Mouse (Mus musculus): ENCODE measurements around the gene Gm47996.

DNA sequence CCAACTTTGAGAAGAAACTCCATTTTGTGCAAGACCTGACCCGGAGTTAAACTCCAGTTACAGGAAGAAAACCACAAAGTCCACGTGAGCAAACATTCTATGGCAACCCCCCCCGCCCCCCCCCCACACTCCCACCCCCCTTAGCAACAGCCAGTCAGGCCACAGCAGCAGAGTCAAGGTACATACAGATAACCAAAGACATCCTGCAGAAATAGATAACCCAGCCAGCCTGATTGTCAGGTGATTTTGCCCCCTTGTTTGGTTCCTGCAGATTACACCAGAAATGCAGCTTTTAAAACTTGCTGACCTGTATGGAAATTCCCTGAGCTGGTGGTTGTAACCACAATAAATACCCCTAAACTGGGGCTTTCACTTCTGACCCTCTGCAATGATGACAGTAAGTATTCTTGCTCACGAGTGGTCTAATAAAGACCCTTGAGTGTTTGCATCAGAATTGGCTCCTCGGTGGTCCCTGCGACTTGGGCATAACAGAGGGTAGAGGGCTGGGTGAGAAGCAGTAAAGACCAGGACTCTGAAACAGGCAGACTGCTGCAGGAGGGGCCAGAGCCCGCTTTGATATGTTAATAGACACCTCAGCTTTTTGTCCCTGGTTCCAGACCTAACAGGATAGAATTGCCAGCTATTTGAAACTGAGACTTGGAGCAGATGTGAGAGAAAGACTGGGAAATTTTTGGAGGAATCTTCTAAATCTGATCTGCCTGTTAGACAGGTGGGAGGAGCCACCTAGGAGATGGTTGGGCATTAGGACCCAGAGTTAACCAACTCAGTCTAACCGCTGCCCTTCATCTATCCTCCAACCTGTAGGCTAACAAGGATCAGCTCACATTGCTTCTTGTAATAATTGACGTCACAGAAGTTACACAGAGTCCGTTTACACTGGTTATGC, 32.6 kb upstream of the Gm47996 start:
- TF ChIP-seq POLR2A (IDR thresholded peaks at IDR 0.05; ENCODE audit: extremely low read depth, insufficient read depth, low read length) = no peak
- TF ChIP-seq CTCF (IDR thresholded peaks at IDR 0.05; ENCODE audit: low read depth, low read length) = no peak

Data from liver, adult 2 months (tissue).